Mouse (Mus musculus) spleen, adult 2 months (tissue): Measurements from ENCODE around the gene Rph3a.

Experiments
- CTCF ChIP-seq: fragments of 200-500 bp; IDR thresholded peaks from 2 replicates; pipeline ENCODE4 v1.5.1; 2011; ENCODE audit warnings: mild to moderate bottlenecking, inconsistent platforms; ENCODE audit not compliant: insufficient read depth, insufficient read length, insufficient replicate concordance; ENCODE audit errors: extremely low read depth
- POLR2A ChIP-seq: fragments of 200-500 bp; IDR thresholded peaks from 2 replicates; pipeline ENCODE4 v1.6.1; 2011; ENCODE audit warnings: low read depth, low read length, inconsistent platforms

DNA sequence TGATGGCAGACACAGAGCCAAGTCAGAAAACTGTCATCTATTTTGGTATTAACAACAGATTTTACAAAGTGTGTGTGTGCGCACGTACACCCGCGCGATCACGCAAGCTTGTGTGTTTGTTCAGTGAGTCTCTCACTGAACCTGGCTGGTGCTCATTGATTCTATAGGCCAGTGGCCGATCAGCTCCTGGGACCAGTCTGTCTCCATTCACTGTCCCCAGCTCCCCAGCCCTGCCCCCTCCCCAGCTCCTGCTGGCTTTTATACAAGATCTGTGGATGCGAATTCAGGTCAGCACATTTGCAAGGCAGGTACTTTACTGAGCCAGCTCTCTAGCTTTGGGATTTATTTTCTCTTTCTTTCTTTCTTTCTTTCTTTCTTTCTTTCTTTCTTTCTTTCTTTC lies 41.1 kb downstream of the Rph3a start:
- TF ChIP-seq POLR2A (no peak), CTCF (no peak)
